23 mouse cellular contexts compared by ENCODE assay signal in the genomic region with DNA sequence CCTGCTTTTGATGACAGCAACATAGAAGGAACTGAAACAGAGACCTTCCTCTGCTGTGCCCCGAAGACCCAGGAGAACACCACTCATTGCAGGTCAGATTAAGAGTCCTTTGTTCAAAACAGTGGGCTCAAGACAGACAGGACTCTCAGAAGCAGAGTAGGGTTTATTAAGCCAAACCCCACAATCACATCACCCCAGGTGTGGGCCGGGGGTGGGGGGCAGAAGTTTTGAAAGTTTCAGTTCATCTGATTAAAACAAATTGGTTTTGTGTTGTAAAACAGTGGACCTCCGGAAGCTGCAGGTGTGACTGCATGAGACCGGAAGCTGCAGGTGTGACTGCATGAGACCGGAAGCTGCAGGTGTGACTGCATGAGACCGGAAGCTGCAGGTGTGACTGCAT. TPM values are rescaled to one million over a fixed set of nuclear protein-coding genes. Genes with fewer than 3 reads are reported as not detected.
DNase-seq lines count a peak whose midpoint lies in the region; TF ChIP-seq lines count a peak whose summit lies in the region.
"Had no signal": no experiment of that assay in that cellular context is flagged by ENCODE, and none has a peak within 500 bp of the region (broad histone marks: within the 10 kb centered on the region; RNA-seq: fewer than 3 reads in every experiment).

No protein-coding gene starts in this region.

- DNase-seq in cerebellum, adult 2 months, result no peak
- DNase-seq in cerebellum, postnatal 4 days (ENCODE audit: low spot score in 2 of 2), result no peak
- DNase-seq in heart, adult 11 months, result peak; percentile 63
- no peak for DNase-seq in heart, adult 2 months
- peak; percentile 4 to 26 for DNase-seq in spleen, postnatal 4 days (ENCODE audit: low spot score in 2 of 2)
- no peak for DNase-seq in spleen, adult 18-20 months
- DNase-seq in splenic B cell, adult 2 months (ENCODE audit: low read depth, low spot score), result peak; percentile 11
- DNase-seq: adrenal gland, adult 8-10 months; cerebellum, adult 8-10 months; cerebellum, postnatal 25 days; heart, postnatal 36 days; kidney, adult 9 months; kidney, postnatal 10 days; layer of hippocampus, adult 9-11 months; liver; lung, adult 2 months; lung, postnatal 14 days; right cerebral cortex, adult 18-20 months had no signal

- no peaks in the 10 kb centered on the region for H3K27me3 ChIP-seq in cerebellum, adult 2 months (ENCODE audit: control insufficient read depth, insufficient read depth, low read length)
- H3K27me3 ChIP-seq in heart, adult 2 months (ENCODE audit: control insufficient read depth, insufficient read depth, low read length), result no peaks in the 10 kb centered on the region
- H3K27me3 ChIP-seq in splenic B cell, adult 2 months (ENCODE audit: control insufficient read depth, insufficient read depth, low read length, poor library complexity, severe bottlenecking), result no peaks in the 10 kb centered on the region
- H3K27me3 ChIP-seq: midbrain, embryonic 15.5 days had no signal

- H3K4me1 ChIP-seq in cerebellum, adult 2 months (ENCODE audit: control insufficient read depth, insufficient read depth, low read length), result no peaks in the 10 kb centered on the region
- no peaks in the 10 kb centered on the region for H3K4me1 ChIP-seq in heart, adult 2 months (ENCODE audit: control insufficient read depth, insufficient read depth, low read length)

- TF ChIP-seq CTCF in cerebellum, adult 2 months (IDR thresholded peaks at IDR 0.05; ENCODE audit: borderline replicate concordance, insufficient read depth, low read depth, low read length), result no peak
- TF ChIP-seq CTCF in heart, adult 2 months (IDR thresholded peaks at IDR 0.05), result no peak

- no peak overlapping the region for H3K9ac ChIP-seq in heart, adult 2 months (ENCODE audit: low read depth, low read length)
- H3K9ac ChIP-seq: hindbrain, embryonic 14.5 days; liver, embryonic 14.5 days; midbrain, embryonic 15.5 days had no signal

- no peaks in the 10 kb centered on the region for H3K79me2 ChIP-seq in heart, adult 2 months (replicated peaks; ENCODE audit: control insufficient read depth, insufficient read depth, low read length)

- TF ChIP-seq POLR2A in cerebellum, adult 2 months (IDR thresholded peaks at IDR 0.05; ENCODE audit: borderline replicate concordance, insufficient read depth, low read length), result no peak
- TF ChIP-seq POLR2A in heart, adult 2 months (IDR thresholded peaks at IDR 0.05; ENCODE audit: insufficient read depth, low read depth, low read length), result no peak

- H3K36me3 ChIP-seq in heart, adult 2 months (ENCODE audit: control insufficient read depth, insufficient read depth, low read length), result no peaks in the 10 kb centered on the region
- H3K36me3 ChIP-seq in splenic B cell, adult 2 months (ENCODE audit: control insufficient read depth, insufficient read depth, low read length, poor library complexity, severe bottlenecking), result no peaks in the 10 kb centered on the region
- H3K36me3 ChIP-seq: G1E; midbrain, embryonic 10.5 days; midbrain, embryonic 15.5 days had no signal

- TF ChIP-seq EP300 in heart, adult 2 months (IDR thresholded peaks at IDR 0.05; ENCODE audit: insufficient read depth, low read depth, low read length), result no peak

- H3K27ac ChIP-seq in cerebellum, adult 2 months (ENCODE audit: insufficient read depth, low read length), result peak overlapping the region; percentile 39; the same call in 1 of the 2 replicates
- H3K27ac ChIP-seq in heart, adult 2 months, result no peak overlapping the region
- H3K27ac ChIP-seq: hindbrain, embryonic 14.5 days; liver, embryonic 14.5 days; midbrain, embryonic 10.5 days; midbrain, embryonic 15.5 days had no signal

- 98% methylated on average over 6 of the region's 6 CpGs for WGBS in cerebellum, adult 2 months
- 93% methylated on average over 6 of the region's 6 CpGs for WGBS in heart, adult 2 months

- no peak overlapping the region for H3K4me3 ChIP-seq in cerebellum, adult 2 months (replicated peaks; ENCODE audit: insufficient read depth, low read depth, low read length)
- no peak overlapping the region for H3K4me3 ChIP-seq in heart, adult 2 months
- H3K4me3 ChIP-seq: midbrain, embryonic 10.5 days; midbrain, embryonic 15.5 days had no signal

- intact Hi-C loops in heart, adult 2 months (cut with DNase I), result no loop called here

RNA-seq across cellular contexts. Expression of gene Lrrc8b, which starts 14.0 kb away (rescaled TPM):
- polyA plus RNA-seq in cerebellum, adult 2 months (2012; rRNA removed), result 23.4 and 23.6 TPM in 2 replicates
- 1 to 10 TPM; 4.4 to 5.0 TPM for total RNA-seq in heart, adult 2 months (2021)
- 2.9 and 4.3 TPM in 2 replicates for polyA plus RNA-seq in heart, adult 2 months (2012; rRNA removed)

Comparison
In these comparisons a context has a peak if more than half of its experiments do, and no peak if none do; other contexts are left out.
1. DNase-seq: peak in heart, adult 11 months (single experiment), spleen, postnatal 4 days (2 of 2) and splenic B cell, adult 2 months (single experiment); none in cerebellum, adult 2 months (0 of 2), cerebellum, postnatal 4 days (0 of 2), heart, adult 2 months (0 of 2) and spleen, adult 18-20 months (0 of 2).